Mouse (Mus musculus): ENCODE data around the gene Ankrd13b.
A peak's percentile ranks its signal among the peaks of the same experiment; 100 is the strongest.

The Ankrd13b gene

GRCm38 (mm10) chr11:77508068-77509021 is 18.9 kb upstream of the Ankrd13b start:
- peak; percentile 73 for DNase-seq

- DNase-seq, result peak; percentile 24
These were observed 17.9 kb upstream of the Ankrd13b start for GRCm38 (mm10) chr11:77507426-77507825.

- peak; percentile 12 for DNase-seq
These were observed 17.5 kb upstream of the Ankrd13b start for GRCm38 (mm10) chr11:77506941-77507340.

GRCm38 (mm10) chr11:77506273-77506672 is 16.8 kb upstream of the Ankrd13b start:
- DNase-seq, result peak; percentile 16

GRCm38 (mm10) chr11:77505291-77505980 is 16.0 kb upstream of the Ankrd13b start:
- peak; percentile 21 for DNase-seq

GRCm38 (mm10) chr11:77504377-77504776 is 14.9 kb upstream of the Ankrd13b start:
- DNase-seq, result no peak

- DNase-seq, result peak; percentile 25
These were observed 14.0 kb upstream of the Ankrd13b start for GRCm38 (mm10) chr11:77503511-77503910.

GRCm38 (mm10) chr11:77502481-77502880 is 13.0 kb upstream of the Ankrd13b start:
- DNase-seq, result no peak

- DNase-seq, result peak; percentile 17
These were observed 12.5 kb upstream of the Ankrd13b start for GRCm38 (mm10) chr11:77501971-77502370.

GRCm38 (mm10) chr11:77501392-77501791 is 11.9 kb upstream of the Ankrd13b start:
- peak; percentile 79 for DNase-seq

- DNase-seq, result peak; percentile 37
These were observed 11.2 kb upstream of the Ankrd13b start for GRCm38 (mm10) chr11:77500361-77501325.

- DNase-seq, result peak; percentile 81
These were observed 9.9 kb upstream of the Ankrd13b start for GRCm38 (mm10) chr11:77499354-77499753.

GRCm38 (mm10) chr11:77498261-77499139 is 9.0 kb upstream of the Ankrd13b start:
- peak; percentile 39 for DNase-seq

- peak; percentile 32 for DNase-seq
These were observed 8.4 kb upstream of the Ankrd13b start for GRCm38 (mm10) chr11:77497851-77498250.

- DNase-seq, result peak; percentile 50
These were observed 7.9 kb upstream of the Ankrd13b start for GRCm38 (mm10) chr11:77497341-77497756.

- DNase-seq, result peak; percentile 9
These were observed 6.0 kb upstream of the Ankrd13b start for GRCm38 (mm10) chr11:77495507-77495906.

- peak; percentile 12 for DNase-seq
These were observed 5.3 kb upstream of the Ankrd13b start for GRCm38 (mm10) chr11:77494782-77495181.

- no peak for DNase-seq
These were observed 4.8 kb upstream of the Ankrd13b start for GRCm38 (mm10) chr11:77494344-77494676.

- peak; percentile 62 for DNase-seq
These were observed 4.2 kb upstream of the Ankrd13b start, which contains the start of gene Git1 for GRCm38 (mm10) chr11:77493512-77494343. TSS of gene Git1 (plus strand) at chr11:77493562.

- peak; percentile 93 for DNase-seq
These were observed 3.4 kb upstream of the Ankrd13b start for GRCm38 (mm10) chr11:77492911-77493332.

All from cerebellum, adult 11 months (tissue).